Mouse (Mus musculus) kidney, embryonic 14.5 days (tissue): ENCODE results near the gene Cdk14. TPM values are rescaled to one million over a fixed set of nuclear protein-coding genes. Genes with fewer than 3 reads are reported as not detected.

Experiments
- ATAC-seq: fragments of 200-750 bp; cut with Nextera tagmentation; 2 replicates; pipeline ENCODE4 v1.8.0; 2017; ENCODE audit warnings: moderate number of reproducible peaks, mild to moderate bottlenecking, moderate TSS enrichment, moderate library complexity; ENCODE audit not compliant: low FRiP score, low TSS enrichment
- H3K27ac ChIP-seq: fragments of 300-500 bp; sonication (generic); 2 replicates; pipeline ENCODE4 v1.5.1; 2014; ENCODE audit warnings: low read depth, mild to moderate bottlenecking, low read length, moderate library complexity, mixed read lengths
- H3K27me3 ChIP-seq: fragments of 300-500 bp; sonication (generic); 2 replicates; pipeline ENCODE4 v1.6.1; 2014; ENCODE audit warnings: mild to moderate bottlenecking, low read length; ENCODE audit not compliant: control insufficient read depth, insufficient read depth
- H3K36me3 ChIP-seq: fragments of 300-500 bp; sonication (generic); 2 replicates; pipeline ENCODE4 v1.6.1; 2014; ENCODE audit warnings: low read length, mixed read lengths; ENCODE audit not compliant: control insufficient read depth, insufficient read depth
- H3K4me1 ChIP-seq: fragments of 300-500 bp; sonication (generic); 2 replicates; pipeline ENCODE4 v1.6.1; 2014; ENCODE audit warnings: low read length, mixed read lengths; ENCODE audit not compliant: control insufficient read depth, insufficient read depth
- H3K4me2 ChIP-seq: fragments of 300-500 bp; sonication (generic); replicated peaks from 2 replicates; pipeline ENCODE4 v1.6.1; 2014; ENCODE audit warnings: low read depth, mild to moderate bottlenecking, low read length
- H3K4me3 ChIP-seq: fragments of 300-500 bp; sonication (generic); 2 replicates; pipeline ENCODE4 v1.5.1; 2014; ENCODE audit warnings: mild to moderate bottlenecking, low read length
- H3K9ac ChIP-seq: fragments of 300-500 bp; sonication (generic); 2 replicates; pipeline ENCODE4 v1.6.1; 2014; ENCODE audit warnings: low read depth, mild to moderate bottlenecking, low read length, moderate library complexity
- H3K9me3 ChIP-seq: fragments of 300-500 bp; sonication (generic); 2 replicates; pipeline ENCODE4 v1.6.1; 2016; ENCODE audit warnings: low read length; ENCODE audit not compliant: control insufficient read depth
- WGBS: fragments of 180-500 bp; shearing (Covaris S2); extraction: QIAGEN DNeasy Blood & Tissue Kit; methylation state at CpG from one replicate; pipeline ENCODE4 v1.1.7; 2014; 5-methylcytosine and 5-hydroxymethylcytosine counted together
- polyA plus RNA-seq: library from polyadenylated mRNA; unstranded; fragments of >200 nt; fragmentation: Nextera tagmentation; extraction: Ambion mirVana; gene quantifications from 2 replicates; pipeline ENCODE4 v1.2.1, GENCODE M21; 2014

Cdk14 gene
- polyA plus RNA-seq: 12.7 and 18.9 TPM in 2 replicates

GRCm38 (mm10) chr5:5419992-5420455, at the start of gene Cdk14:
Cdk14 (minus strand) TSS chr5:5420312.
- H3K9me3 ChIP-seq: no peaks in the 10 kb centered on the region
- H3K4me3 ChIP-seq: no peak within 1 kb of the TSS
- no peak within 1 kb of the TSS for H3K9ac ChIP-seq
- H3K4me1 ChIP-seq: no peaks in the 10 kb centered on the region
- no peak within 1 kb of the TSS for H3K4me2 ChIP-seq
- H3K36me3 ChIP-seq: no peaks in the 10 kb centered on the region
- ATAC-seq: no peak
- 88% methylated on average over 9 of the region's 9 CpGs for WGBS
- no peaks in the 10 kb centered on the region for H3K27me3 ChIP-seq
- H3K27ac ChIP-seq: no peak within 1 kb of the TSS

- no peak for ATAC-seq
- Histone ChIP-seq H3K9me3 (no peaks in the 10 kb centered on the region), H3K4me1 (no peaks in the 10 kb centered on the region), H3K27ac (no peak overlapping the region), H3K9ac (no peak overlapping the region), H3K4me3 (no peak overlapping the region), H3K36me3 (no peaks in the 10 kb centered on the region), H3K27me3 (no peaks in the 10 kb centered on the region), H3K4me2 (no peak overlapping the region)
- WGBS: 82% methylated on average over 1 of the region's 1 CpGs
Measured at GRCm38 (mm10) chr5:5465256-5465655, 45.1 kb upstream of the Cdk14 start.

- Histone ChIP-seq H3K9ac (no peak overlapping the region), H3K27me3 (no peaks in the 10 kb centered on the region), H3K36me3 (no peaks in the 10 kb centered on the region), H3K4me3 (no peak overlapping the region), H3K27ac (no peak overlapping the region), H3K4me1 (no peaks in the 10 kb centered on the region), H3K9me3 (no peaks in the 10 kb centered on the region), H3K4me2 (no peak overlapping the region)
- WGBS: 77% methylated on average over 5 of the region's 5 CpGs
- ATAC-seq: no peak
Measured at GRCm38 (mm10) chr5:5431746-5432438, 11.8 kb upstream of the Cdk14 start.

- ATAC-seq: no peak
- Histone ChIP-seq H3K36me3 (no peaks in the 10 kb centered on the region), H3K4me1 (no peaks in the 10 kb centered on the region), H3K27me3 (no peaks in the 10 kb centered on the region), H3K9ac (no peak overlapping the region), H3K9me3 (no peaks in the 10 kb centered on the region), H3K27ac (no peak overlapping the region), H3K4me3 (no peak overlapping the region), H3K4me2 (no peak overlapping the region)
- WGBS: 68% methylated on average over 6 of the region's 6 CpGs
Measured at GRCm38 (mm10) chr5:5423723-5424171, 3.6 kb upstream of the Cdk14 start.

GRCm38 (mm10) chr5:5423081-5423480, 3.0 kb upstream of the Cdk14 start:
- Histone ChIP-seq H3K9ac (no peak overlapping the region), H3K4me3 (no peak overlapping the region), H3K27me3 (no peaks in the 10 kb centered on the region), H3K36me3 (no peaks in the 10 kb centered on the region), H3K4me1 (no peaks in the 10 kb centered on the region), H3K9me3 (no peaks in the 10 kb centered on the region), H3K27ac (no peak overlapping the region), H3K4me2 (no peak overlapping the region)
- ATAC-seq: no peak
- WGBS: 94% methylated on average over 4 of the region's 4 CpGs

- Histone ChIP-seq H3K27me3 (no peaks in the 10 kb centered on the region), H3K36me3 (no peaks in the 10 kb centered on the region), H3K9ac (no peak overlapping the region), H3K9me3 (no peaks in the 10 kb centered on the region), H3K4me1 (no peaks in the 10 kb centered on the region), H3K4me3 (no peak overlapping the region), H3K27ac (no peak overlapping the region), H3K4me2 (no peak overlapping the region)
- ATAC-seq: no peak
- 88% methylated on average over 2 of the region's 2 CpGs for WGBS
Measured at GRCm38 (mm10) chr5:5421439-5421838, 1.3 kb upstream of the Cdk14 start.

DNA sequence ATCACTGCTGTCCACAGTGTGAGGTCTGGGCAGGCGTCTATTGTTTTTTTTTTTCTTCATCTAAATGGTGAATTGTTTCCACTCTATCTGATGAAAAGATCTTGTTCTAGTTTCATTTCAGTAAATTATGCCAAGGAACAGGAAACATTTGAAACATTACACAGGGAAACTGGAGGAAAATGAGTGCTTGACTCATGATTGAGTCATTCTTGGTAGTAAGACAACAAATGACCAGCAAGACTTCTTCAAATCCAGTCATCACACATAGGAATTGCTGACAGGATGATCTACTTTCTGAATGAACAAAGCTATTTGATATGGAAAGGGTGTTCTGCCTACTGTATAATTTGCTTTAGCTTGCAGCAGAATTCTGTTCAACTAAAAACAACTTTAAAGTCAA, 859 bp downstream of the Cdk14 start:
- no peak for ATAC-seq
- H3K36me3 ChIP-seq: no peaks in the 10 kb centered on the region
- WGBS: 48% methylated on average over 1 of the region's 1 CpGs

GRCm38 (mm10) chr5:5414835-5415234, 5.3 kb downstream of the Cdk14 start:
- Histone ChIP-seq H3K4me1 (no peaks in the 10 kb centered on the region), H3K4me3 (no peak overlapping the region), H3K9me3 (no peaks in the 10 kb centered on the region), H3K4me2 (no peak overlapping the region), H3K27me3 (no peaks in the 10 kb centered on the region), H3K9ac (no peak overlapping the region), H3K27ac (no peak overlapping the region), H3K36me3 (no peaks in the 10 kb centered on the region)
- WGBS: 77% methylated on average over 3 of the region's 3 CpGs
- ATAC-seq: no peak

More for the DNA sequence above, 859 bp downstream of the Cdk14 start:
- no peak overlapping the region for H3K9ac ChIP-seq
- no peak overlapping the region for H3K4me2 ChIP-seq
- no peaks in the 10 kb centered on the region for H3K27me3 ChIP-seq
- H3K27ac ChIP-seq: no peak overlapping the region
- H3K4me1 ChIP-seq: no peaks in the 10 kb centered on the region
- no peak overlapping the region for H3K4me3 ChIP-seq
- H3K9me3 ChIP-seq: no peaks in the 10 kb centered on the region

GRCm38 (mm10) chr5:5411886-5412285, 8.2 kb downstream of the Cdk14 start:
- Histone ChIP-seq H3K27ac (no peak overlapping the region), H3K27me3 (no peaks in the 10 kb centered on the region), H3K9ac (no peak overlapping the region), H3K36me3 (no peaks in the 10 kb centered on the region), H3K9me3 (no peaks in the 10 kb centered on the region), H3K4me3 (no peak overlapping the region), H3K4me1 (no peaks in the 10 kb centered on the region), H3K4me2 (no peak overlapping the region)
- no peak for ATAC-seq
- 87% methylated on average over 2 of the region's 2 CpGs for WGBS
